Mouse (Mus musculus) cerebellum, adult (tissue): ENCODE data around the gene Ptgds.

ENCODE experiments used
- ATAC-seq: cut with Nextera tagmentation; 2 replicates; pipeline ENCODE4 v1.9.2; 2017; ENCODE audit warnings: mild to moderate bottlenecking, moderate library complexity, mixed read lengths; ENCODE audit not compliant: insufficient number of reproducible peaks, low FRiP score, low TSS enrichment

The Ptgds gene

DNA sequence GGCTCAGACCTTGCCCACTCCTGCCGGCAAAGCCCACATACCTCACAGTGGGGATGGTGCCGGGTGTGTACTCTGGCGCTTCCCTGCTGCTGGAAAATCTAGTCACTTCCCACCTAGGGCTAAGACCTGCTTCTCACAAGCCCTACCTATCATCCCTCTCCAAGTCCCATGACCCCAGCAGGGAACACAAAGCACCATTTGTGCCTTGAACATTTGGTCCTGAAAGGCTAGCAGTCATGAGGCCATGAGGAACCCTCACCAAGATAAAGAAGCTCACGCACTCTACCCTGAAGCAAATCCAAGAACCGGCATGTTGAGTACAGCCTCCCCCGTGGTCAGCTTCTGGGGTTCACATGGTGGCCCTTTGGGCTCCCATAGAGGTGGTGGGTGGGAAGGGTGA is at the start of gene Ptgds:
Ptgds (minus strand) TSS at position 78 of the 400 bp plus-strand sequence.
- ATAC-seq: no peak

- ATAC-seq: no peak
These were observed 40.1 kb upstream of the Ptgds start for GRCm38 (mm10) chr2:25509912-25510311.

- ATAC-seq: no peak
These were observed 37.1 kb upstream of the Ptgds start for GRCm38 (mm10) chr2:25506964-25507363.

- no peak for ATAC-seq
These were observed 36.0 kb upstream of the Ptgds start for GRCm38 (mm10) chr2:25505860-25506259.

DNA sequence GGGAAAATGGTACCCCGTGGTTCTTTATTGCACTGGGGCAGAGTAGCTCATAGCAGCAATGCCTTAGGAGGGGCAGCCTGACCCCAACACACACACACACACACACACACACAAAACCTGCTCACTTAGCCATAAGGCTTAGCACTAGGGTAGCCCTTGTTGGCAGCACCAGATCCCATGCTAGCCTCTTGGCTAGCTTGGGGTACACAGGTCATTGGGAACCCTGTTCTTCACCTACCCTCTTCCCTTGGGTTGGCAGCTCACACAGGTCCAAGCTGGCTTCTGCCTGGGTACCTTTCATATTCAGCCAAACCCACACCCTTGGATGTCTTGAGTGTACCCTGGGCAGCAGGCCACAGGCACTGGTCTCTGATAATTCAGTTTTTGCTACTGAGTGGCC is 35.2 kb upstream of the Ptgds start:
- ATAC-seq: no peak

DNA sequence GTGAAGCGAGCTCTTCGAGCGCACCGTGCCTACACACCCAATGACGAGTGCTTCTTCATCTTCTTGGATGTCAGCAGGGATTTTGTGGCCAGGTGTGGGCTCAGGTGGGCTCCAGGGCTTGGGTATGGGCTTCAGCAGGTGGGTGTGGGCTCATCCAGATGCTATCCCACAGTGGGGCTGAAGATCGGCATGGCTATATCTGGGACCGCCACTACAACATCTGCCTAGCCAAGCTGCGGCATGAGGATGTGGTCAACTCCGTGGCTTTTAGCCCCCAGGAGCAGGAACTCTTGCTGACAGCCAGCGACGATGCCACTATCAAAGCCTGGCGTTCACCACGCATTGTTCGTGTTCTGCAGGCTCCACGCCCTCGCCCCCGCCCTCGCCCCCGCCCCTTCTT is 34.7 kb upstream of the Ptgds start:
- no peak for ATAC-seq

- ATAC-seq: no peak
These were observed 32.9 kb upstream of the Ptgds start for GRCm38 (mm10) chr2:25502726-25503125.

- ATAC-seq: no peak
These were observed 32.0 kb upstream of the Ptgds start, which contains the start of gene C8g for GRCm38 (mm10) chr2:25501593-25502486. Gene C8g (minus strand): TSS chr2:25501719.

GRCm38 (mm10) chr2:25500576-25501405 is 30.9 kb upstream of the Ptgds start, which contains the start of gene Fbxw5:
Gene Fbxw5 (plus strand): TSS chr2:25500750.
- ATAC-seq: peak; percentile 69; the same call in 1 of the 2 replicates

GRCm38 (mm10) chr2:25500071-25500575 is 30.3 kb upstream of the Ptgds start:
- ATAC-seq: no peak

- ATAC-seq: no peak
These were observed 29.0 kb upstream of the Ptgds start for GRCm38 (mm10) chr2:25498622-25499478.

DNA sequence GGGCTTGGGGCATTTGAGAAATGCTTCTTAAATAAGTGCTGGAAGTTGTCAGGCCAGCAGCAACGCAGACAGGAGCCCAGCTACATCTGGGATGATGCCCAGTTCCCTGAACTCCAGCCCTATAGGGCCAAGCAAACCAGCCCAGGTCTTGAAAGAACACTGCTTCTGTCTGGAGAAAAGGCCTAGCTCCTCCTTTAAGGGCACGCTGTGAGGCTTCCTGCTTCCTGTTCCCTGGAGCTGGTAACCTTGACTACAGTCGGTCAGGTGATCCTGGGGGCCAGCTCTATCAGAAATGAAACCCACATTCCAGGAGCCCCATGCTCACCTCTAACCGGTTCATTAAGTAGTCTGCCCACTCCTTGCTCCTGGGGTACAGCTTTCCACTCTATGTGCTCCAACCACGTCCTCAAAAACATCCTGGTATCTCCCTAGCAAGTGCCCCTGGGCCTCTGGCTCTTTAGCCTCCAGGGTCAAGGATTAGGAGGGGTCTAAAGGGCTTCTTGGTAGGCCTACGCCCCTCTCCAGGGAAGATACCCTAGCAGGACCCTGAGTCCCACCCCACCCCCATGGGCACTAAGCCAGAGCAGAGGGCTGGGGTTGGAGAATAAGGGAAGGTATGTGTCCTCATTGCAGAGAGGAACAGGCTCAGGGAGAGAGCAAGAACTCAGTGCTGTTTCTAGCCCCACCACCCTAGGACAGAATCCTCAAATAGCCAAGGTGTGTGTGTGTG is 28.2 kb upstream of the Ptgds start:
- no peak for ATAC-seq

DNA sequence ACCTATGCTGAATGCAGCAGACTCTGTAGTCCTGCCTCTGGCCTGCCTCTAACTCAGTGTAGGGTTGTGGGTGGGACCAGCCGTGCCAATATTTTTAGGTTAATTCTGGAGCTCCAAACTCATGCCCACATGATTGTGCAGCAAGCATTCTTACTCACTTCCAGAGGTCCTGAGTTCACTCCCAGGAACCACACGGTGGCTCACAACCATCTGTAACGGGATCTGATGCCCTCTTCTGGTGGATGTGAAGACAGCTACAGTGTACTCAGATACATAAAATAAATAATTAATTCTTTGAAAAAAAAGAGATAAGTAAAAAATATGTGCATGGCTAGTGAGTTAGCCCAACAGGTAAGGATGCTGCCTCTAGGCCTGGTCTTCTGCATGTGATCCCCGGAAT is 26.6 kb upstream of the Ptgds start:
- no peak for ATAC-seq

DNA sequence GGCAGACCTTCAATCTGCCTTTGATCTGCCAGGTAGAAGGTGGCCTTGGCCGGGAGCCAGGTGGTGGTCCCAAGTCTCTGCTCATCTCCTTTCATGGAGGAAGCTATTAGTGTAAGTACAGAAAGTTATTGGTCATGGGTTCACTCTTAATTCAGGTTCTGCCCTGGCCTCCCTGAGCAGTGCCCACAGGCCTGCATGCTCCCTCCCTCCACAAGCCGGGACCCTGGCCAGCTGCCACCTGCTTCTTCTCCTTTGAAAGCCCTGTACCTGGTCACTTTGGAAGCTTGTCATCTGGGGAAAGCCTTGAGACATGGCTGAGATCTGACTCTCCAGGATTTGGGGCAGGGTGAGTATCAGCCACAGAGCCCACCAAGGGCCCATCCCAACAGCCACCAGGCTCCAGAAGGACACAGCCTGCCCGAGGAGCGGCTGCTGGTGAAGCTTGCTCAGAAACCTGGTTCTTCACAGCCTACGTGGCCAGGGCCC is 23.7 kb upstream of the Ptgds start, which contains the start of gene Lcn12:
Lcn12 (minus strand) TSS at position 436 of the 486 bp plus-strand sequence.
- ATAC-seq: no peak

DNA sequence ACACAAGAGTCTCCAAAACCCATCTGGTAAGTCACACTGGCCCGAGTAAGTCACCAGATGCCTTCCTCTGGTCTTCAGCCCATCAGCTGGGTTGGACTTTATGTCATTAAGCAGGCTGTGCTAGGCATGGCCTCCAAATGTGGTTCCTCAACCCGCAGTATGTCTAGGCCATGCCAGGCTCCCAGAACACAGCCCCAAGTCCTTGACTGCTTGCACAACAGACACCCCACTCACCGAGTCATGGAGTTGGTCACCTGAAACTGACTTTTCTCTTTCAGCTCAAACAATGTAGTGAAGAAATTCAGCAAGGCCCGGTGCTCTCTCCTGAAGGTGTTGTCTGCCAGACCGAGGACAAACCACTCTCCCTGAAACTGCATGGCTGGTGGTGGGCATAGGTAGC is 23.1 kb upstream of the Ptgds start:
- no peak for ATAC-seq

- ATAC-seq: no peak
These were observed 18.8 kb upstream of the Ptgds start for GRCm38 (mm10) chr2:25488671-25489068.

- no peak for ATAC-seq
These were observed 18.3 kb upstream of the Ptgds start for GRCm38 (mm10) chr2:25487965-25488670.

DNA sequence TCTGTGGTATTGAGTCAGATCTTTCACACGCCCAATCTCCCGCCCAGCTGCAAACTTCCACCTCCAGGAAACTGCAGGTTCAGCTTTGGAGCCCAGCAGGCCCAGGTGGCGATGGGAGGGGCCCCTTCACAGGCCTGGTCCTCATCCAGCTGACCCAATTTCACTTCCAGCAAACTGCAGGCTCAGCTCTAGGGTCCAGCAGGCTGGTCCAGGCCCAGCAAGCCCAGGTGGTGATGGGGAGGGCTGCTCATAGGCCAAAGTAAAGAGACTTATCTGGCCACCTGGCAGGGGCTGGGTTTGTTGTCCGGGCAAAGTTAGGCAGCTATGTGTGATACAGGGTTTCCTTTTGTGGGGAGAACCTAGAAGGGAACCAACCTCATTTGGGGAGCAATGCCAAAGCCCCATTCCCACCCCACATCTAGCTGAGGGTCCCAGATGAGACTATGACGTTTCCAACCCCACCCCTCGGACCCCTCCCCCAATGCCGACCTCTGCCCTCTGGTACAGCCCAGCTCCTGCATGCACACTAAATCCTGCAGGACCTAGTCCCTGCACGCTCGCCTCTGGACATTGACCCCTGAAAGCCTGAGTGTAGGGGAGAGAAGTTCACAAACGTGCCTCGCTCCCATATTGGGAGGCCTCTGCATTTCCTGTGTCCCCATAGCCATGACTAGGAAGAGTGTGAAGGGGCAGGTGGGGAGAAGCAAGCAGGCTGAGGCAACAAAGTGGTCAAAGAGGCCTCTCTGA is 15.2 kb upstream of the Ptgds start:
- peak; percentile 79 for ATAC-seq
